Mouse (Mus musculus): ENCODE data around the gene Tbata.

DNA sequence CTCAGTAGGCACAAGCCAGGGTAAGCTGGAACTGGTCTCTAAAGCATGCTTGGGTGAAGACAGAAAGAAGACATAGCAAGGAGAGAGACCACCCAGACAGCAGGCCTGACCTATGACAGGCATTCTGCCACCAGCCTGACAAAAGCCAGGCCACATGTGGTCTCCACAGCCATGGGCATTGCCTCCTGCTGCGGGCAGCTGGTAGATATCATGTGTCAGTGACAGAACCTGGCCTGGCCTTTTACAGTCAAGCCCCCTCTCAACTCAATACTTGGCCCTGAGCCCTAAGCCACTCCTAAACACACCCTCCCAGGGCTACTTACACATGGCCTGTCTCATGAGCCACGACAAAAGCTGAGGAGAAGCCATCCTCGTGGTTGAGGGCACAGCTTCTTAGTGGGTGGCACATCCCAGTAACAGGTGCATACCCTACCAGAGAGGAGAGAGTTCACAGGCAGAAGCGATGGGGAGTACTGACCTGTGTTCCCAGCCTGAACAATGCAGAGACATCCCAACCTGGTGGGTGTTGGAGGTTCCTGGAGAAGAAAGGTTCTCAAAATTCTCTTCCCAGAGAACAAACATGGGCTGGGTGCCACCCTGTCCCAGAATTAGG, 55.1 kb downstream of the Tbata start:
- no peak for TF ChIP-seq EP300 (IDR thresholded peaks at IDR 0.05; ENCODE audit: insufficient read depth, low read depth, low read length)
- TF ChIP-seq CTCF (IDR thresholded peaks at IDR 0.05): no peak
- TF ChIP-seq POLR2A (IDR thresholded peaks at IDR 0.05; ENCODE audit: insufficient read depth, low read depth, low read length): no peak
